Mouse (Mus musculus) midbrain, embryonic 12.5 days (tissue): ENCODE measurements around the gene Yeats4. TPM values are rescaled to one million over a fixed set of nuclear protein-coding genes. Genes with fewer than 3 reads are reported as not detected.

Experiments used
- ATAC-seq: fragments of 200-750 bp; cut with Nextera tagmentation; 2 replicates; pipeline ENCODE4 v1.8.0; 2017; ENCODE audit warnings: low read depth, moderate TSS enrichment, moderate library complexity; ENCODE audit not compliant: low FRiP score
- H3K27ac ChIP-seq: fragments of 300-500 bp; sonication (generic); replicated peaks from 2 replicates; pipeline ENCODE4 v1.5.1; 2016; ENCODE audit warnings: mild to moderate bottlenecking
- H3K27me3 ChIP-seq: fragments of 300-500 bp; sonication (generic); 2 replicates; pipeline ENCODE4 v1.6.1; 2016; ENCODE audit warnings: mild to moderate bottlenecking
- H3K36me3 ChIP-seq: fragments of 300-500 bp; sonication (generic); 2 replicates; pipeline ENCODE4 v1.6.1; 2016
- H3K4me1 ChIP-seq: fragments of 300-500 bp; sonication (generic); 2 replicates; pipeline ENCODE4 v1.6.1; 2016
- H3K4me2 ChIP-seq: fragments of 300-500 bp; sonication (generic); replicated peaks from 2 replicates; pipeline ENCODE4 v1.6.1; 2016; ENCODE audit warnings: mild to moderate bottlenecking, moderate library complexity
- H3K4me3 ChIP-seq: fragments of 300-500 bp; sonication (generic); 2 replicates; pipeline ENCODE4 v1.5.1; 2016; ENCODE audit warnings: mild to moderate bottlenecking
- H3K9ac ChIP-seq: fragments of 300-500 bp; sonication (generic); replicated peaks from 2 replicates; pipeline ENCODE4 v1.6.1; 2016; ENCODE audit warnings: mild to moderate bottlenecking, moderate library complexity
- H3K9me3 ChIP-seq: fragments of 300-500 bp; sonication (generic); 2 replicates; pipeline ENCODE4 v1.6.1; 2016; ENCODE audit warnings: mild to moderate bottlenecking
- WGBS: fragments of 180-500 bp; shearing (Covaris S2); methylation state at CpG from one replicate; pipeline ENCODE4 v1.1.7; 2016; 5-methylcytosine and 5-hydroxymethylcytosine counted together
- polyA plus RNA-seq: library from polyadenylated mRNA; unstranded; fragments of >200 nt; fragmentation: Nextera tagmentation; extraction: Ambion mirVana; gene quantifications from 2 replicates; pipeline ENCODE4 v1.2.1, GENCODE M21; 2016

Yeats4 gene
- polyA plus RNA-seq, 1 experiment from 2014 or later, result 147 TPM

DNA sequence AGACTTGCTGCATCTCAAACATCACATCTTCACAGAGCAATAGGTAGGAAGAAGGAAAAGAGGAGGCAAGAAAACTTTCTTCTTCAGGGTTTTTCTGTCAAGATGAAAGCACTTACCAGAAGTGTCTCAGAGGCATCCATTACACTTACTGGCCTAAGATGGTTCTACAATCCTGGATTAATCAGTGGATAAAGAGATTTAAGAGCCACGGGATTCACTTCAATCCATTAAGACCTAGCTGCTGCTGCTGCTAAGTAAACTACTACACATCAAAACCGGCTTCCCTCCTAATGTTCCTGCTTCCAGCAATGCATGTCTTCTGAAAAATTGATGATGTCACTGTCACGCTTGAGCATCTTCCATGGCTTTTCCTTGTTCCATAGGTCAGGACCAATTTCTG, 27.6 kb downstream of the Yeats4 start:
- H3K4me2 ChIP-seq, result no peak overlapping the region
- H3K36me3 ChIP-seq, result no peaks in the 10 kb centered on the region
- no peak for ATAC-seq
- no peak overlapping the region for H3K27ac ChIP-seq
- H3K9me3 ChIP-seq, result no peaks in the 10 kb centered on the region
- H3K4me3 ChIP-seq, result no peak overlapping the region
- no peak overlapping the region for H3K9ac ChIP-seq
- H3K4me1 ChIP-seq, result peaks cover 5% of the 10 kb centered on the region; the same call in 1 of the 2 replicates
- WGBS, result 79% methylated on average over 3 of the region's 3 CpGs
- H3K27me3 ChIP-seq, result no peaks in the 10 kb centered on the region

DNA sequence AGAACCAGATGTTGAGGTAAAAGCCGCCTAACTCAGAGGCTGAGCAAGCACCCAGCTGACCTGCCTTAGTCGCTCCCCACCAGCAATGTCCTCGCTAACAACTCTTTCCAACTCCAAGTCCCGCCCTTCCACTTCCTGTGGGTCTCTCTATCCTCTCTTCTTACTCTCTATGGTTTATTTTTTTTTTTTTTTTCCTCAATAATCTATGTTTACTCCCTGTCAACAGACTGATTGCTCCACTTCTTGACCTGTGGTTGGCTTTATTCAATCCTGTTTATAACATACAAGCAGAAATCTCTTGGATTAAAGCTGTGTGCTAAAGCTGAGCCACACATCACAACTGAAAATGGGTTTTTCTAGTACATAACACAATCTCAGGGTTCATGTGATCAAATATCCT, 28.6 kb downstream of the Yeats4 start:
- H3K27ac ChIP-seq, result no peak overlapping the region
- H3K27me3 ChIP-seq, result no peaks in the 10 kb centered on the region
- ATAC-seq, result no peak
- H3K36me3 ChIP-seq, result no peaks in the 10 kb centered on the region
- H3K4me2 ChIP-seq, result no peak overlapping the region
- H3K4me3 ChIP-seq, result no peak overlapping the region
- peaks cover 5% of the 10 kb centered on the region; the same call in 1 of the 2 replicates for H3K4me1 ChIP-seq
- H3K9me3 ChIP-seq, result no peaks in the 10 kb centered on the region
- WGBS, result 99% methylated on average over 4 of the region's 4 CpGs
- no peak overlapping the region for H3K9ac ChIP-seq

DNA sequence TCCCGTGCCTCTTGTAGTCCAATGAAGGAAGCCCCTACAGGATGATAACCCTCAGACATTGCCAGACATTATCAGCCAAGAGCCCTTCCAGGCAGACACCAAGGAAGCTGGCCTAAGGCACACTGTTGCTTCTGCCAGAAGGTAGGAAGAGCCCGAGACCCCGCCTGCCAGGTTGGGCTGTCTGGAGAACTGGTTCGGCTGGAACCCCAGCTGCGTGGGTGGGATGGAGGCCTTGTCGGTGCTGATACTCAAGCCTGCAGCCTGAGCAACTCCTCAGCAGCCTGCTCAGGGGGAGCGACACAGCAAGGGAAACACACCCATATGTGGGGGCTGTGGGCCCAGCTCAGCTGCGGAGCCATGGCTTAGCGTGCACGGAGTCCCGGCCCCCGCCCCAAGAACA, 29.3 kb downstream of the Yeats4 start:
- no peaks in the 10 kb centered on the region for H3K36me3 ChIP-seq
- H3K4me2 ChIP-seq, result no peak overlapping the region
- no peaks in the 10 kb centered on the region for H3K27me3 ChIP-seq
- no peak for ATAC-seq
- no peak overlapping the region for H3K9ac ChIP-seq
- WGBS, result 91% methylated on average over 12 of the region's 12 CpGs
- H3K27ac ChIP-seq, result no peak overlapping the region
- no peaks in the 10 kb centered on the region for H3K9me3 ChIP-seq
- H3K4me1 ChIP-seq, result peaks cover 5% of the 10 kb centered on the region; the same call in 1 of the 2 replicates
- no peak overlapping the region for H3K4me3 ChIP-seq

DNA sequence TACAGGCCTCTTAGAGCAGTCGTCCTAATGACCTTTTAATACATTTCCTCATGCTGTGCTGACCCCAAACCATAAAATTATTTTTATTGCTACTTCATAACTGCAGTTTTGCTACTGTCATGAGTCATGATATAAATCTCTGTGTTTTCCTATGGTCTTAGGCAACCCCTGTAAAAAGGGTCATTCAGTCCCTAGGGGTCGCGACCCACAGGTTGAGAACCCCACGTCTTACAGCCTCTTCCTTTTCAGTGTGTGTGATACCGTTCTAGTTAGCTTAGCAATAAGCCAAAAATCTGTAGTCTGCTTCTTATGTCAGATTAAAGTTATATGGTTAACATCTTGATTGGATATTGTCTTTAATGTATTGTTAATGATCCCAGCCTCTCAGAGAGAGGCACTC, 30.9 kb downstream of the Yeats4 start:
- Histone ChIP-seq H3K27me3 (no peaks in the 10 kb centered on the region), H3K36me3 (no peaks in the 10 kb centered on the region), H3K4me3 (no peak overlapping the region), H3K4me1 (no peaks in the 10 kb centered on the region), H3K27ac (no peak overlapping the region), H3K9ac (no peak overlapping the region), H3K4me2 (no peak overlapping the region), H3K9me3 (no peaks in the 10 kb centered on the region)
- no peak for ATAC-seq
- WGBS, result 80% methylated on average over 5 of the region's 5 CpGs

DNA sequence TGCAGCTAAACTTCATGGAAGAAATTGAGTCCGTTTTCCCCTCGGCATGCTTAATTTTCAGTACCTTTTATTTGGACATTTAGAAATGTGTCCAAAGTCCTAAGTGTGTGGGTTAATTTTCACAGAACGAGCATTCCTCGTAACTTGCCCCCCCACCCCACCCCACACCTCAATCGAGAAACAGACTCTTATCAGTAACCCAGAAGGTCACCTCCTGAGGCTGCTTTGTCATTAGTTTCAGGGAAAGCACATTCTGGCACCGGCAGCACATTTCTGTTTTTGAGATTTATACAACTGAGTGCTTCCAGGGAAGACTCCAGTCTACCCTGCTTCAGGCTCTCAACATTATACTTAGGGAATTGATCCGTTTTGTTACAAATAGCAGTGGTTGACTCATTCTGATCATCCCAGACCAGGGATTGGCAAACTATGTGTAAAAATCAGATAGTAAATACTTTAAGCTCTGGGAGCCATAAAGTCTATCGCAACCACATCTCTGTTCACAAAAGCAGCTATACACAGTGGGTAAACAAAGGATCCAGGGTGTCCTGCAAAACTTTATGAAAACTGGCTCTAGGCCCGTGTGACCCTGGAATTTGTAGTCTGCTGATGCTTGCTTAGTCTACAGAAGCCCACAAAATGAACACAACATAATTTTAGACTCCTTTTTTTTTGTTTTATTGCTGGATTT, 38.8 kb downstream of the Yeats4 start:
- H3K27ac ChIP-seq, result no peak overlapping the region
- H3K9ac ChIP-seq, result no peak overlapping the region
- H3K36me3 ChIP-seq, result no peaks in the 10 kb centered on the region
- no peak for ATAC-seq
- H3K4me3 ChIP-seq, result no peak overlapping the region
- no peak overlapping the region for H3K4me2 ChIP-seq
- WGBS, result 82% methylated on average over 9 of the region's 9 CpGs
- no peaks in the 10 kb centered on the region for H3K9me3 ChIP-seq
- no peaks in the 10 kb centered on the region for H3K4me1 ChIP-seq
- no peaks in the 10 kb centered on the region for H3K27me3 ChIP-seq

DNA sequence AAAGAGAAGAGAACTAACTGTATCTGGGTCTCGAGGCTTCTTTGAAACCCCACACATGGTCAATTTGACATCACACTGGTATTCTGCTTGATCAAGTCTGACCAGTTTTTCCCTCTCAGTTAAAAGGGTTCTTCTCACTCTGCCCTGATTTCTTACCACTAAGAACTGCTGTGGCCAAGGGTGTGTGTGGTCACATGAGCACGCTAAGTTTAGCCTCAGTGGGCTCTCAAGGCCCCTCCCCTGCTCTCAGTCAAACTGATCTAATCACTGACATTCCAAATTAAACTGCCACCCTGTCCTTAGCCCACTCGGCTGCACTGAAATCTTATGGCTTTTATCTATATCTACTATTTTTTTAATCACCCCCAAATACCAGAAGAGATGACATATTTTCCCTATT, 43.2 kb downstream of the Yeats4 start:
- Histone ChIP-seq H3K36me3 (no peaks in the 10 kb centered on the region), H3K4me2 (no peak overlapping the region), H3K27ac (no peak overlapping the region), H3K4me1 (no peaks in the 10 kb centered on the region), H3K9ac (no peak overlapping the region), H3K4me3 (no peak overlapping the region), H3K9me3 (no peaks in the 10 kb centered on the region), H3K27me3 (no peaks in the 10 kb centered on the region)
- 66% methylated on average over 3 of the region's 3 CpGs for WGBS
- ATAC-seq, result no peak

DNA sequence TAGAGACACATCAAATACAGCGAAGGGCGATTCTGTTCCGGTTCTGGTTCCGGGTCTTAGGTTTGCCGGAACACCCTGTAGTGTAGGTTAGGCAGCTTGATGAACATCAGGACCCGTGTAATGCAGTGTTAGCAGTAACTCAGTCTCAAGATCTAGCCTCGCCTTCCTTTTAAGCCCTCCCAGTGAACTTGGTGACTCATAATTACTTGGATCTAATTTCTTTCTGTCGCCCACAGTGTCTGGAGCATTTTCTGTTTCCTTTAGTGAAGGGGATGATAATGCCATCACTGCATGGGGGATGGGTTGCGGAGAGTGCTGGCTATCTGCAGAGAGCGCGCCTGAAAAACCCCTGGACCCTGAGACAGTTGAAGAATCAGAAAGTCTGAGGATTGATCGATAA, 49.7 kb downstream of the Yeats4 start:
- no peak overlapping the region for H3K27ac ChIP-seq
- H3K27me3 ChIP-seq, result no peaks in the 10 kb centered on the region
- WGBS, result 62% methylated on average over 12 of the region's 12 CpGs

DNA sequence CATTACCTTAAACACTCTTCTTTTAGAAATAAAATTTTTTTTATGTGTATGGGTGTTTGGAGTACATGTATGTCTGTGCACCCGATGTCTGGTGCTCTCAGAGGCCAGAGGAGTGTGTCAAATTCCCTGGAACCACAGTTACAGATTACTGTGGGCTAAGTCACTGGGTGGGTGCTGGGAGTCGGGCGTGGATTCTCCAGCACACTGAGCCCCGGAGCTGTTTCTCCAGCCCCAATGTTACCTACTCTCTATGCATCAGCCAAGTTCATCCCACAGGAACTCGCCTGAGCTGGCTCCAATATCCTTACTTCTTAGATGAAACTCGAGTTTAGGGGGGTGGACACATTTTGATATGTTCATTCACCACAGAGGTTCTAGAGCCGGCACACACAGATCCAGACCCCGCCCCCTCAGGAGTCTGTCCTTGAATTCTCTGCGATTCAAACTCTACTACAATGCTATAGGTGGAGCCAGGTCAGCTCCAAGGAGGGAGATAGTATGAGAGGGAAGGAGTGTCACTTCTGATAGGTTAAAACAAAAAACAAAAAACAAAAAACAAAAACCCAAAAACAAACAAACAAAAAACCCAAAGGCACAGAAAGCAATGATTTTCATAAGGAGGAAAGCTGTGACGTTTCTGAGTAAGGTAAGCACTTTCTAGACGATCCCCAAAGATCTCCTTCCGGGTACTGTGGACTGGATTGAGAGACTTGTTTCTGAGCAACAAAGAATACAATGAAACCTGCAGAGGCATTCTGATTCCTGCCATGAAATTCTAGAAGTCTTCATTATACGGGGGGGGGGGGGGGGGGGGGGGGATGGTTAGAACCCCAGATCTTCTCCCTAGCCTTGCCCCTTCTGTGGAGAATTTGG, 50.5 kb downstream of the Yeats4 start:
- WGBS, result 42% methylated on average over 13 of the region's 13 CpGs
- H3K4me2 ChIP-seq, result peak overlapping the region; percentile 23; the same call in 1 of the 2 replicates
- no peak overlapping the region for H3K9ac ChIP-seq
- no peaks in the 10 kb centered on the region for H3K4me1 ChIP-seq
- H3K9me3 ChIP-seq, result no peaks in the 10 kb centered on the region
- H3K36me3 ChIP-seq, result no peaks in the 10 kb centered on the region
- H3K4me3 ChIP-seq, result no peak overlapping the region
- ATAC-seq, result no peak
- H3K27ac ChIP-seq, result no peak overlapping the region
- no peaks in the 10 kb centered on the region for H3K27me3 ChIP-seq

More for the DNA sequence above, 49.7 kb downstream of the Yeats4 start:
- H3K36me3 ChIP-seq, result no peaks in the 10 kb centered on the region
- H3K4me1 ChIP-seq, result no peaks in the 10 kb centered on the region
- ATAC-seq, result no peak
- no peaks in the 10 kb centered on the region for H3K9me3 ChIP-seq
- H3K4me3 ChIP-seq, result no peak overlapping the region
- peak overlapping the region; percentile 23; the same call in 1 of the 2 replicates for H3K4me2 ChIP-seq
- H3K9ac ChIP-seq, result no peak overlapping the region

DNA sequence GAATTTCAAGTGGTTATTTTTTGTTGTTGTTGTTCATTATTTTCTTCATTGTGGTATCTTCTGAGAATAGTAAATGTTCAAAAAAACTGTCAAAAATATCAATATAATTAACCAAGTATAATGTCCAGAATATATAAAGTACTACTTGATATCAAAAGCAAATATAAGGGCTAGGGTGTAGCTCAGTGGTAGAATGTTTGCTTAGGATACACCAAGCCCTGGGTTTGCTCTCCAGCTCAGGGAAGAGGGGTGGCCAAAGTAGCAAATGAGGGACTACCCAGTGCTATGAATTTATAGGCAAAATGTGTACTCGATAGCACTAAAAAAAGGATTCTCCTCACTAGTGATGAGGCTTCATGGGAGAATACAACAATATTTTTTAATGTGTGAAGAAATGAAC, 51.2 kb downstream of the Yeats4 start:
- no peaks in the 10 kb centered on the region for H3K36me3 ChIP-seq

DNA sequence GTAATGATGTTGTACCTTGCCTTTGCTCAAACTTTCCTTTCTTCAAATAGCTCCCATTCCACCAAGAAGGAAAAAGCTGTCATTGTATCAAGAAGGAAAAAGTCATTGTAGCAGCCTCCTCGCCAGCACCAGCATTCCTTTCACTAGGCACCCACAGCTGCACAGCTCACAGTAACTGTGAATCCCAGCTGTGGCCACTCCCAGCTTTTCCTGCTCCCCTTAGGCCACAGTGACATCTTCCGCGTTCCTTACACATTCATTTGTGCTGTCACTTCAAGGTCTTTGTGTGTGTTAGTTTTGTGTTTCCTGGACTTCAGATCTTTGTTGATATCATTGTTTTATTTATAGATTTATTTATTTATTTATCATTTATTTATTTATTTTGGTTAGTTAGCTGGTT, 52.2 kb downstream of the Yeats4 start:
- H3K9ac ChIP-seq, result no peak overlapping the region
- no peak overlapping the region for H3K27ac ChIP-seq
- H3K4me3 ChIP-seq, result no peak overlapping the region
- H3K4me2 ChIP-seq, result no peak overlapping the region
- no peaks in the 10 kb centered on the region for H3K36me3 ChIP-seq
- H3K27me3 ChIP-seq, result no peaks in the 10 kb centered on the region
- ATAC-seq, result no peak
- no peaks in the 10 kb centered on the region for H3K4me1 ChIP-seq
- H3K9me3 ChIP-seq, result no peaks in the 10 kb centered on the region
- WGBS, result 49% methylated on average over 3 of the region's 3 CpGs

More for the DNA sequence above, 51.2 kb downstream of the Yeats4 start:
- Histone ChIP-seq H3K9ac (no peak overlapping the region), H3K4me3 (no peak overlapping the region), H3K4me2 (no peak overlapping the region), H3K4me1 (no peaks in the 10 kb centered on the region), H3K27ac (no peak overlapping the region), H3K9me3 (no peaks in the 10 kb centered on the region), H3K27me3 (no peaks in the 10 kb centered on the region)
- no peak for ATAC-seq
- 97% methylated on average over 1 of the region's 1 CpGs for WGBS

DNA sequence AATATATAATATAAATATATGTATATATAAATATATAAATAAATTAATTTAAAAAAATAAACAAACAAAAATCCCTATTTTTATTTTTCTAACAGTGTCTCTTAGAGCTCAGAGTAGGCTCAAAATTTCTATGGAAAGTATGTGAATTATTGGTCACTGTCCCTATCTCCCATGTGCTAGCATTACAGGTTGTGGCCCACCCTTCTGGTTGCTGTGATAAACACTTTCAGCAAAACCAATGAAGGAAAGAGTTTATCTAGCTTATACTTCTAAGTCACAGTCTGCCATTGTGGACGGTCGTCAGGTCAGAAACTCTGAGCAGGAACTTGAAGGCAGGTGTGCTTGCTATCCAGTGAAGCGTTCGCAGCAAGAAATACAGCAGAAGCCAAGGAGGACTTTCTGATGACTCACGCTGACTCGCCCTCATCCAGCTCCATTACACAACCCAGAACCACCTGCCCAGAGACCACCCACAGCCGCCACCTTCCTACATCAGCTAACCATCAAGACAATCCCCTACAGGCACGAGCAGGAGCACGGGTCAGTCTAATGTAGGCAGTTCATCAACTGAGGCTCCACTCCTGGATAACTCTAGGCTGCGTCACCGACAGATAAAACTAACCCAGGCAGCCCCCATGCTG, 57.4 kb downstream of the Yeats4 start:
- H3K27me3 ChIP-seq, result no peaks in the 10 kb centered on the region
- no peak overlapping the region for H3K27ac ChIP-seq
- H3K9me3 ChIP-seq, result no peaks in the 10 kb centered on the region
- H3K36me3 ChIP-seq, result no peaks in the 10 kb centered on the region
- no peak overlapping the region for H3K9ac ChIP-seq
- H3K4me3 ChIP-seq, result no peak overlapping the region
- WGBS, result 92% methylated on average over 11 of the region's 11 CpGs
- no peaks in the 10 kb centered on the region for H3K4me1 ChIP-seq
- no peak overlapping the region for H3K4me2 ChIP-seq
- ATAC-seq, result no peak
